Mouse (Mus musculus) embryonic stem cell, embryonic (primary cell): ENCODE measurements at regions not wholly inside any gene's neighbourhood (a gene's known extent, or its start where the extent isn't known, plus 50 kb on each side); places are given as distances from the start of the nearest gene placed in this dataset.
"Not testable (repeated sequence)": the region's sequence is repeated elsewhere in the genome, so short reads cannot be mapped to it uniquely, and the experiment has no call there.

ENCODE experiments used
- CTCF ChIA-PET, 4 experiments: fragments of 300-600 bp in 2 of 4; fragments of 350-600 bp in 2 of 4; sonication (Branson Sonifier 250); formaldehyde crosslinking; loops; one replicate each; lab custom pipeline; 2022; ENCODE audit warnings: inconsistent platforms in 2 of 4; lab: Charles Lee
- POLR2A ChIA-PET, 4 experiments: fragments of 300-600 bp in 2 of 4; fragments of 350-600 bp in 2 of 4; sonication (Branson Sonifier 250); formaldehyde crosslinking; loops; one replicate each; lab custom pipeline; 2022; ENCODE audit warnings: antibody characterized with exemption in 4 of 4, inconsistent platforms in 1 of 4; lab: Charles Lee

DNA sequence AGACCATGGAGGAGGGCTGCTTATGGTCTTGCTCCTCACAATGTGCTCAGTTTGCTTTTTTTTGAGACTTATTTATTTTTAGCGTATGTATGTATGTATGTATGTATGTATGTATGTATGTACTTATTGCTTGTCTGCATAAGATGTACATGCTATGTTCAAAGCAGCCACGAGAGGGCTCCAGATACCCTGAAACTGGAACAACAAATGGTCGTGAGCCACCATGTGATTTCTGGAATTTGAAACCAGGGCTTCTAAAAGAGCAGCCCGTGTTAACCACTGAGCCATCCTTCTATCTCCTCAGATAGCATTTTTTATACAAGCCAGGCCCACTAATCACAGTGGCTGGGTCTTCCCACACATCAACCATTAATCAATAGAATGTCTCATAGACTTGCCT is 611.2 kb downstream of the 5730507C01Rik start:
- CTCF ChIA-PET = interaction anchor here in 1 of 4 experiments (0.6 kb wide), 1 partner anchor 10 kb away, joined by 11 read pairs; no protein-coding TSS in a partner anchor
- POLR2A ChIA-PET = no interaction called here

DNA sequence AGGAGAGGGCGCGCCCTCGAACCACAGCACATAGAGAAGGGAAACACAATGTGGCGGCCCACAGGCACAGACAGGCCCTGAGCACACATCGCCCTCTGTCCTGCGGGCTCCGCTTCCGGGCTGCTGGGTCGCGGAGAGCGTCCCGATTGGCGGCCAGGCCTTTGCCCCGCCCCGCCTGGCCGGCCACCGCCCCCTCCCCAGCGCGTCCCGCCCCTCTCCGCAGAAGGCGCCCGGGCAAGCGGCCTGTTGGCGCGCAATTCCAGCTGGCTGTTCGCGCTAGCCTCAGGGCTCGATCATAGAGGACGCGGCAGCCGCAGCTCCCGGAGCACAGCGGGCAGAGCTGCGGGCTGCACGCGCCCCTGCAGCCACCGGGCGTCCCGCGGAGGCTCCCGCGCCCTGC is 661.3 kb downstream of the 5730507C01Rik start:
- CTCF ChIA-PET = no interaction called here
- POLR2A ChIA-PET = interaction anchor here (0.7 to 2.0 kb wide), 4 partner anchors 10 to 780 kb away, joined by 3 to 11 read pairs (median 4); no protein-coding TSS in a partner anchor

DNA sequence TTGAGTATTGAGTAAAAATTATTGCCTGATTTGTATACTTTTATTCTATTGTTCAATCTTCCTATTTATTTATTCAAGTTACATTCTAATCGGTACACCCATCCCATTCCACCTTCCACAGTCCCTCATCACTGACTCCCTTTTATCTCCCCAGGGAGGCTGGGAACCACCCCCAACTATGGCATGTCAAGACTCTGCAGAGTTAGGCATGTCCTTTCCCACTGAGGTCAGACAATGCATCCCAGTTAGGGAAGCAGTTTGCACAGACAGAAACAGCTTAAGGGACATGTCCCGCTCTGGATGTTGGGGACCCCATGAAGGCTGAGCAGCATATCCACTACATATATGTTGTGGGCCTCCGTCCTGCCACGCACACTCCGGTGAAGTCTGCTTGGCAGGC is 678.1 kb downstream of the 5730507C01Rik start:
- ChIA-PET CTCF (no interaction called here), POLR2A (interaction anchor here in 1 of 4 experiments (1.7 kb wide), 1 partner anchor 17 kb away, joined by 5 read pairs; no protein-coding TSS in a partner anchor)

DNA sequence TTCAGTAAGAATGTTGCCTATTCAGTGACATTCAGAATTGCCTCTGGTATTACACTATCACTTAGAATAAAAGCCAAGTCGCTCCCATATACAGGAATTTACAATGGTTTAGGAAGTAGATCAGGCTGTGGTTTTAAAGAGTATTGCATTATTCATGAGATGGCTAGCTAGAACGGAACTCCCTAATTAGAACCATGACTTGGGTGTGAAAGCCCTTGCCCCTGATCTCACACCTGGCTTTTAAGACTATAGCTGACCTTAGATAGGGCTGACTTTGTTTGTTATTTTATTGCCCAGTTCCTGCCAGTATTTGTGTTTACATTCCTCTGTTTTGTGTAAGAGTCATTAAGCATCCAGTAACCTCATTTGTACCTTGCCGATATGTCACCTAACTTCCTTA is 678.7 kb downstream of the 5730507C01Rik start:
- POLR2A ChIA-PET = interaction anchor here in 1 of 4 experiments (1.7 kb wide), 1 partner anchor 17 kb away, joined by 5 read pairs; no protein-coding TSS in a partner anchor
- CTCF ChIA-PET = not testable (repeated sequence)

DNA sequence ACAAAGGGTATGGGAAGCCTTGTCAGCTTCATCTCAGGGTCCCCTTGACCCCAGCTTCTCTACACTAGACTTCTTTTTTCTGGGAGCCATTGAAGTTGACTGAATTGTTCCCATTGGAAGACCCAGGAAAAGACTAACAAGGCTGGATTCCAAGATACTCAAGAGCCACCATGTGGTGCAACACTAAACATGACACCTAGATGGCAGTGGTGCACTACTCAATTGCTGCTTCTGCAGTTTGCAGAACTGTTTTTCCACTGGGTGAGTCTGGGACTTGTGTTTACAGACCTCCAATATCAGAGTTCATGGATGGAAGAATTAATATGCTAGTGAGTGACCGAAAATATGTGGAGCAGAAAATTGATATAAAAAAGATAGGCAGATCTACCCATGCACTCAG is 709.7 kb downstream of the 5730507C01Rik start:
- POLR2A ChIA-PET, CTCF ChIA-PET: not testable (repeated sequence)

DNA sequence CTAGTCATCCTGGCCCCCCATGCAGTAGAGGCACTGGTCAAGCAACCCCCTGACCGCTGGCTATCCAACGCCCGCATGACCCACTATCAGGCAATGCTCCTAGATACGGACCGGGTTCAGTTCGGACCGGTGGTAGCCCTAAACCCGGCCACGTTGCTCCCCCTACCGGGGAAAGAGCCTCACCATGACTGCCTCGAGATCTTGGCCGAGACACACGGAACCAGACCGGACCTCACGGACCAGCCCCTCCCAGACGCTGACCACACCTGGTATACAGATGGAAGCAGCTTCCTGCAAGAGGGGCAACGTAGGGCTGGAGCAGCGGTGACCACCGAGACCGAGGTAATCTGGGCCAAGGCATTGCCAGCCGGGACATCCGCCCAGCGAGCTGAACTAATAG is 707.6 kb upstream of the Gm21863 start:
- CTCF ChIA-PET, POLR2A ChIA-PET: not testable (repeated sequence)

DNA sequence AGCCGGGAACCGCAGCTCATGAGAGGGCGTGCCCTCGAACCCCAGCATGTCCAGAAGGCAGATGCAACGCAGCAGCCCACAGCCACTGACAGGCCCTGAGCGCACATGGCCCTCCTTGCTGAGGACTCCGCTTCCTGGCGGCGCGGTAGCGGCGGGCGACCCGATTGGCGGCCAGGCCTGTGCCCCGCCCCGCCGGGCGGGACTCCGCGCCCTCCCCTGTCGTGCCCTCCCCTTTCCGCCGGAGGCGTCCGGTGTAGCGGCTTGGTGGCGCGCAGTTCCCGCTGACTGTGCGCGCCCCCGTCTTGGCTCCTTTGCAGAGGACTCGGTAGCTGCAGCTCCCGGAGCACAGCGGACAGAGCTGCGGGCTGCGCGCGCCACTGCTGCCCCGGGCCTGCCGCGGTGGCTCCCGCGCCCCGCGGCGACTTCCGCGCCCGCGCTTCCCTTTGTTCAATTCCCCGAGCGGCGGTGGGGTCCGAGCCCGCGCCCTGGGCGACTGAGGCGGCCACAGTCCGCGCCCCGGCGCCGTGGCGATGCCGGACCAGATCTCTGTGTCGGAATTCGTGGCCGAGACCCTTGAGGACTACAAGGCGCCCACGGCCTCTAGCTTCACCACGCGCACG is 665.9 kb upstream of the Gm21863 start:
- POLR2A ChIA-PET = interaction anchor here in 1 of 4 experiments (1.0 kb wide), 1 partner anchor 113 kb away, joined by 3 read pairs; no protein-coding TSS in a partner anchor
- CTCF ChIA-PET = not testable (repeated sequence)

DNA sequence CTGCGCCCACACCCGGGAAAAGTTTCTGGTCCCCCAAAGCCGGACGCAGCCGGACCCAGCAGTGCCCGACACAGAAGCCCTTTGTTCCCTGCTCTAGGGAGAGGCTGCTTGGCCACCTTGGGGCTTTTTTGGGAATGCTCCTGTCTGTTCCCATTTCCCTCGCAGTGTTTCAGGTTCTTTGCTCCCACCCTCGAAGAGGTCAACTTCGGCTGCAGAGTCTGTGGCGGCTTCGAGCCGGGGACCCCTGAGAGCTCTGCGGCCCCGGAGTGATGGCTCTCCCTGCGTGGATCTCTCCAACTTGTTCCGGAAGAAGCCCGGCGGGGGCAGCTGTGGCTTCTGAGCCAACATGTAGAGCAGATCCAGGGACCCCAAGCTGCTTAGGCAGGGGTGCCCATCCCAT is 665.3 kb upstream of the Gm21863 start:
- CTCF ChIA-PET = not testable (repeated sequence)
- POLR2A ChIA-PET = interaction anchor here in 1 of 4 experiments (1.0 kb wide), 1 partner anchor 114 kb away, joined by 3 read pairs; no protein-coding TSS in a partner anchor

DNA sequence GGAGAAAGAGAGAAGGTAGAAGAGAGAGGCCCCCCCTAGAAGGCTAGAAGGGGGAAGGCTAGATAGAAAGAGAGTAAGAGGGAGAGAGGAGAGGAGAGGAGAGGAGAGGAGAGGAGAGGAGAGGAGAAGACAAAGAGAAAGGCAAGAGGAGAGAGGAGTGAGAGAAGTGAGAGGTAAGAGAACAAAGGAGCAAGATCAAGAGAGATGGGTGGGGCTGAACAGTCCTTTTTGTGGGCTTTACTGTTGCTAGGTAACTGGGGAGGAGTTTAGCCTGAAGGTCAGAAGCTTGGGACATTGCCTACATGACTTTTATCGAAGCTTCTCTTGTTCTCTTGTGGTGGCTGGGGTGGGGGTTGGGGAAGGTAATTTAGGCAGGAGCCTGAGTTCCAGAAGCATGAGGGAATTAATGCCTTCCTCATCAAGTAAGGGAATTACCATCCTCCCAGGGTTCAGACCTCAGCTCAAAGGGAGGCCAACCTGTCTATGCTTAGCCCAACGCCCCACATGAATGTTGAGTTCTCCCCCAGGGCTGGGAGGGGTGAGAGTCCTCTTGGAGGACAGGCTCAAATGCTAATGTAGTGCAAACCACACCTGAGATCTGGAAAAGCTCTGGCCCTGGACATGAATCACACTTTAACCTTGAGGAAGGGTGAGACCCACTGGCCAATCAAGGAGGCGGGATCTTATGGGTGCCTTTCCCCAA is 662.1 kb upstream of the Gm21863 start:
- POLR2A ChIA-PET, CTCF ChIA-PET: not testable (repeated sequence)
